10 mouse cellular contexts compared by ENCODE assay signal in the genomic region with DNA sequence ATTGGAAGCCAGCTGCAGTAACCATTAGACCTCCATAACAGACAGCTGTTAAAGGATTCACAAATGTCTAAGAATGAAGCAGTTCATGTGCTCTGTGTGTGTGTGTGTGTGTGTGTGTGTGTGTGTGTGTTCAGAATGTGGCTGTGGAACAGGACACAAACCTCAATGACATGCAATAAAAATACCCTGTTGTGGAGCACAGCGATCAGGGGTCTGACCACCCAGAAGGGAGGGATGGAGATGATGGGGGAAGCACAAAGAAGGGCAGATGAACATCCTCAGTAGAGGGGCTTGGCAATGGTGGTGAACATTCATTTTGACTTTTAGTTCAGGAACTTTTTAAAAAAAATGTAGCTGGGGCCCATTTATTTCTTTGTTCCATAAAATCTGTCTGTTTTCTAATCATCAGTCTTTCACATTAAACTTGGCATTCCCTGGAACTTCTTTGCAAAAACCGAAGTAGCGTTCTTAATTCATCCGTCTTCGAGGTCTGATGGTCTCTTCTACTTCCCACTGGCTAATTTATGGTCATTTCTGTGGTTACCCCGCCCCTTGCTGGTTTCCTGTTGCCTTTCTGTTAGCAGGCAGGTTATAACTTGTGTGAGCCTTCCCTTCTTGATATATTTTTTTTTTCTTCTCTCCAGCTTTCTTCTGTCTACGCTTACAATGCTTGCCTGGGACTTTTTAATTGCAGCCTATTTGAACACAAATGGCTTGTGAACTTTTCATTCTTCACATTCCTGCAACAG.
DNase-seq lines count a peak whose midpoint lies in the region; ATAC-seq lines count a peak whose summit lies in the region.
"Had no signal": no experiment of that assay in that cellular context is flagged by ENCODE, and none has a peak within 500 bp of the region (broad histone marks: within the 10 kb centered on the region; RNA-seq: fewer than 3 reads in every experiment).

No protein-coding gene starts in this region.

- no peak overlapping the region for H3K27ac ChIP-seq in midbrain, embryonic 11.5 days (ENCODE audit: low read depth, low read length)
- no peak overlapping the region for H3K27ac ChIP-seq in midbrain, embryonic 10.5 days (replicated peaks)
- H3K27ac ChIP-seq in embryonic facial prominence, embryonic 14.5 days (replicated peaks; ENCODE audit: low read depth, low read length) = no peak overlapping the region
- peak overlapping the region; percentile 66 for H3K27ac ChIP-seq in neural tube, embryonic 15.5 days (replicated peaks)

- H3K9ac ChIP-seq in midbrain, embryonic 11.5 days (ENCODE audit: low read length) = no peak overlapping the region
- no peak overlapping the region for H3K9ac ChIP-seq in embryonic facial prominence, embryonic 14.5 days (ENCODE audit: low read depth, low read length)
- H3K9ac ChIP-seq in neural tube, embryonic 15.5 days (replicated peaks) = no peak overlapping the region
- H3K9ac ChIP-seq: liver, postnatal 0 days had no signal

- no peak for ATAC-seq in midbrain, embryonic 11.5 days (ENCODE audit: low FRiP score)
- ATAC-seq in embryonic facial prominence, embryonic 14.5 days (ENCODE audit: low read depth) = no peak
- ATAC-seq in neural tube, embryonic 15.5 days (ENCODE audit: low FRiP score) = no peak
- ATAC-seq: liver, postnatal 0 days had no signal

- H3K9me3 ChIP-seq in midbrain, embryonic 11.5 days (ENCODE audit: control insufficient read depth, low read length) = no peaks in the 10 kb centered on the region
- no peaks in the 10 kb centered on the region for H3K9me3 ChIP-seq in midbrain, embryonic 10.5 days (replicated peaks)
- H3K9me3 ChIP-seq in embryonic facial prominence, embryonic 14.5 days (ENCODE audit: control insufficient read depth, low read length) = no peaks in the 10 kb centered on the region
- H3K9me3 ChIP-seq in neural tube, embryonic 15.5 days (replicated peaks) = no peaks in the 10 kb centered on the region

- H3K27me3 ChIP-seq in midbrain, embryonic 11.5 days (ENCODE audit: control insufficient read depth, insufficient read depth, low read length) = no peaks in the 10 kb centered on the region
- H3K27me3 ChIP-seq in midbrain, embryonic 10.5 days (ENCODE audit: low read depth, poor library complexity, severe bottlenecking) = no peaks in the 10 kb centered on the region
- H3K27me3 ChIP-seq in embryonic facial prominence, embryonic 14.5 days (replicated peaks; ENCODE audit: control insufficient read depth, insufficient read depth, low read length) = no peaks in the 10 kb centered on the region
- H3K27me3 ChIP-seq in neural tube, embryonic 15.5 days (replicated peaks) = no peaks in the 10 kb centered on the region

- 81% methylated on average over 7 of the region's 7 CpGs for WGBS in midbrain, embryonic 11.5 days
- WGBS in midbrain, embryonic 10.5 days = 78% methylated on average over 7 of the region's 7 CpGs
- WGBS in embryonic facial prominence, embryonic 14.5 days = 49% methylated on average over 7 of the region's 7 CpGs
- WGBS in neural tube, embryonic 15.5 days = 17% methylated on average over 7 of the region's 7 CpGs

- peak; percentile 77 for DNase-seq in midbrain, embryonic 11.5 days (ENCODE audit: low spot score, missing footprints)
- no peak for DNase-seq in midbrain, embryonic 10.5 days (ENCODE audit: low spot score)
- DNase-seq in embryonic facial prominence, embryonic 14.5 days (ENCODE audit: low spot score) = peak; percentile 38
- peak; percentile 66 for DNase-seq in kidney, postnatal 10 days
- DNase-seq in cerebellum, adult 11 months = no peak
- no peak for DNase-seq in ovary, postnatal 36 days (ENCODE audit: low spot score)
- DNase-seq: cerebellum, postnatal 25 days; liver, postnatal 0 days; thymus, postnatal 4 days had no signal

- no peaks in the 10 kb centered on the region for H3K36me3 ChIP-seq in midbrain, embryonic 11.5 days (ENCODE audit: control insufficient read depth, insufficient read depth, low read length)
- no peaks in the 10 kb centered on the region for H3K36me3 ChIP-seq in midbrain, embryonic 10.5 days
- H3K36me3 ChIP-seq in embryonic facial prominence, embryonic 14.5 days (ENCODE audit: control insufficient read depth, insufficient read depth, low read length) = no peaks in the 10 kb centered on the region
- H3K36me3 ChIP-seq in neural tube, embryonic 15.5 days = no peaks in the 10 kb centered on the region

- H3K4me2 ChIP-seq in midbrain, embryonic 11.5 days = no peak overlapping the region
- peak overlapping the region; percentile 6; the same call in 1 of the 2 replicates for H3K4me2 ChIP-seq in embryonic facial prominence, embryonic 14.5 days (ENCODE audit: low read depth, low read length)
- peak overlapping the region; percentile 40 for H3K4me2 ChIP-seq in neural tube, embryonic 15.5 days

- H3K4me3 ChIP-seq in midbrain, embryonic 11.5 days (ENCODE audit: low read depth, low read length) = no peak overlapping the region
- no peak overlapping the region for H3K4me3 ChIP-seq in midbrain, embryonic 10.5 days
- H3K4me3 ChIP-seq in embryonic facial prominence, embryonic 14.5 days (ENCODE audit: low read depth, low read length) = no peak overlapping the region
- no peak overlapping the region for H3K4me3 ChIP-seq in neural tube, embryonic 15.5 days (replicated peaks)

- H3K4me1 ChIP-seq in midbrain, embryonic 11.5 days (ENCODE audit: control insufficient read depth, insufficient read depth, low read length) = no peaks in the 10 kb centered on the region
- no peaks in the 10 kb centered on the region; the same call in 1 of the 2 replicates for H3K4me1 ChIP-seq in midbrain, embryonic 10.5 days
- H3K4me1 ChIP-seq in embryonic facial prominence, embryonic 14.5 days (ENCODE audit: control insufficient read depth, insufficient read depth, low read length) = peaks cover 7% of the 10 kb centered on the region; the same call in 1 of the 2 replicates
- H3K4me1 ChIP-seq in neural tube, embryonic 15.5 days = peaks cover 13% of the 10 kb centered on the region; the same call in 1 of the 2 replicates

Comparison
In these comparisons a context has a peak if more than half of its experiments do, and no peak if none do; other contexts are left out.
1. DNase-seq: peak in midbrain, embryonic 11.5 days (single experiment), embryonic facial prominence, embryonic 14.5 days (single experiment) and kidney, postnatal 10 days (single experiment); none in midbrain, embryonic 10.5 days (single experiment), cerebellum, adult 11 months (single experiment) and ovary, postnatal 36 days (single experiment).